18 mouse cellular contexts compared by ENCODE assay signal in genomic region chr2:169311821-169312220, GRCm38 (mm10).
A peak's percentile ranks its signal among the peaks of the same experiment; 100 is the strongest.
DNase-seq lines count a peak whose midpoint lies in the region; ATAC-seq and TF ChIP-seq lines count a peak whose summit lies in the region.
"Had no signal": no experiment of that assay in that cellular context is flagged by ENCODE, and none has a peak within 500 bp of the region (broad histone marks: within the 10 kb centered on the region; RNA-seq: fewer than 3 reads in every experiment).

No protein-coding gene starts in this region.

- H3K36me3 ChIP-seq in heart, embryonic 11.5 days (ENCODE audit: control insufficient read depth, insufficient read depth, low read length): no peaks in the 10 kb centered on the region
- H3K36me3 ChIP-seq in midbrain, embryonic 14.5 days (ENCODE audit: control insufficient read depth, insufficient read depth, low read length): no peaks in the 10 kb centered on the region
- H3K36me3 ChIP-seq in midbrain, embryonic 10.5 days: no peaks in the 10 kb centered on the region
- H3K36me3 ChIP-seq in heart, postnatal 0 days (replicated peaks; ENCODE audit: control insufficient read depth, insufficient read depth, low read length): no peaks in the 10 kb centered on the region
- H3K36me3 ChIP-seq in intestine, embryonic 15.5 days: no peaks in the 10 kb centered on the region
- H3K36me3 ChIP-seq: G1E; kidney, embryonic 15.5 days; liver, embryonic 13.5 days had no signal

- H3K27me3 ChIP-seq in heart, embryonic 11.5 days (ENCODE audit: control insufficient read depth, insufficient read depth, low read length): no peaks in the 10 kb centered on the region
- H3K27me3 ChIP-seq in midbrain, embryonic 14.5 days (ENCODE audit: control insufficient read depth, insufficient read depth, low read length): no peaks in the 10 kb centered on the region
- H3K27me3 ChIP-seq in midbrain, embryonic 10.5 days (ENCODE audit: low read depth, poor library complexity, severe bottlenecking): no peaks in the 10 kb centered on the region
- H3K27me3 ChIP-seq in heart, postnatal 0 days (ENCODE audit: control insufficient read depth, insufficient read depth, low read length): no peaks in the 10 kb centered on the region
- H3K27me3 ChIP-seq in intestine, embryonic 15.5 days (replicated peaks): no peaks in the 10 kb centered on the region
- H3K27me3 ChIP-seq: kidney, embryonic 15.5 days; liver, embryonic 13.5 days had no signal

- TF ChIP-seq EP300 in heart, postnatal 0 days (IDR thresholded peaks at IDR 0.05; ENCODE audit: low read depth): no peak

- H3K27ac ChIP-seq in heart, embryonic 11.5 days (ENCODE audit: low read depth, low read length): no peak overlapping the region
- H3K27ac ChIP-seq in midbrain, embryonic 14.5 days (replicated peaks; ENCODE audit: low read depth, low read length): peak overlapping the region; percentile 46
- H3K27ac ChIP-seq in midbrain, embryonic 10.5 days (replicated peaks): no peak overlapping the region
- peak overlapping the region; percentile 53; the same call in 1 of the 2 replicates for H3K27ac ChIP-seq in heart, postnatal 0 days (ENCODE audit: low read depth)
- H3K27ac ChIP-seq in intestine, embryonic 15.5 days: no peak overlapping the region
- H3K27ac ChIP-seq: kidney, embryonic 15.5 days; layer of hippocampus, adult 2 months; left cerebral cortex, adult 2 months; liver, embryonic 13.5 days had no signal

- no peak for TF ChIP-seq CTCF in heart, postnatal 0 days (IDR thresholded peaks at IDR 0.05; ENCODE audit: low read depth)

- no peaks in the 10 kb centered on the region for H3K9me3 ChIP-seq in heart, embryonic 11.5 days (replicated peaks; ENCODE audit: control insufficient read depth, low read length)
- no peaks in the 10 kb centered on the region for H3K9me3 ChIP-seq in midbrain, embryonic 14.5 days (ENCODE audit: control insufficient read depth, low read length)
- no peaks in the 10 kb centered on the region for H3K9me3 ChIP-seq in midbrain, embryonic 10.5 days (replicated peaks)
- H3K9me3 ChIP-seq in heart, postnatal 0 days (replicated peaks; ENCODE audit: control insufficient read depth, low read length): no peaks in the 10 kb centered on the region
- H3K9me3 ChIP-seq in intestine, embryonic 15.5 days: no peaks in the 10 kb centered on the region
- H3K9me3 ChIP-seq: kidney, embryonic 15.5 days; liver, embryonic 13.5 days had no signal

- intact Hi-C loops in heart, postnatal 14 days (cut with DNase I): no loop called here

- no peak for ATAC-seq in heart, embryonic 11.5 days (replicated peaks; ENCODE audit: insufficient number of reproducible peaks, low FRiP score, low TSS enrichment)
- no peak for ATAC-seq in midbrain, embryonic 14.5 days (ENCODE audit: low FRiP score, low TSS enrichment)
- no peak for ATAC-seq in heart, postnatal 0 days (ENCODE audit: insufficient read depth, low read depth)
- no peak for ATAC-seq in intestine, embryonic 15.5 days
- ATAC-seq: inflammation-experienced regulatory T-cells, adult 6 months had no signal

- peaks cover 11% of the 10 kb centered on the region; the same call in 1 of the 2 replicates for H3K4me1 ChIP-seq in heart, embryonic 11.5 days (ENCODE audit: control insufficient read depth, insufficient read depth, low read length)
- H3K4me1 ChIP-seq in midbrain, embryonic 14.5 days (ENCODE audit: control insufficient read depth, insufficient read depth, low read length): peaks cover 14% of the 10 kb centered on the region; the same call in 1 of the 2 replicates
- H3K4me1 ChIP-seq in midbrain, embryonic 10.5 days: peaks cover 16% of the 10 kb centered on the region
- H3K4me1 ChIP-seq in heart, postnatal 0 days (ENCODE audit: control insufficient read depth, insufficient read depth): 0 out of 2 replicates have a peak, but pooled peaks cover 4% of the 10 kb centered on the region
- H3K4me1 ChIP-seq in intestine, embryonic 15.5 days (replicated peaks): no peaks in the 10 kb centered on the region
- H3K4me1 ChIP-seq: kidney, embryonic 15.5 days; liver, embryonic 13.5 days had no signal

- H3K9ac ChIP-seq in heart, embryonic 11.5 days (ENCODE audit: low read depth, low read length): no peak overlapping the region
- no peak overlapping the region for H3K9ac ChIP-seq in midbrain, embryonic 14.5 days (replicated peaks; ENCODE audit: low read length)
- no peak overlapping the region for H3K9ac ChIP-seq in heart, postnatal 0 days (replicated peaks; ENCODE audit: low read depth, low read length)
- no peak overlapping the region for H3K9ac ChIP-seq in intestine, embryonic 15.5 days
- H3K9ac ChIP-seq: kidney, embryonic 15.5 days; liver, embryonic 13.5 days had no signal

- H3K4me3 ChIP-seq in heart, embryonic 11.5 days (ENCODE audit: low read depth, low read length): no peak overlapping the region
- H3K4me3 ChIP-seq in midbrain, embryonic 14.5 days (replicated peaks; ENCODE audit: low read depth, low read length): no peak overlapping the region
- H3K4me3 ChIP-seq in midbrain, embryonic 10.5 days: no peak overlapping the region
- H3K4me3 ChIP-seq in heart, postnatal 0 days (ENCODE audit: low read depth, low read length): peak overlapping the region; percentile 18; the same call in 1 of the 2 replicates
- no peak overlapping the region for H3K4me3 ChIP-seq in intestine, embryonic 15.5 days (replicated peaks)
- H3K4me3 ChIP-seq: kidney, embryonic 15.5 days; layer of hippocampus, adult 2 months; left cerebral cortex, adult 2 months; liver, embryonic 13.5 days had no signal

- no peak for DNase-seq in heart, postnatal 14 days
- peak; percentile 56 for DNase-seq in midbrain, embryonic 14.5 days
- DNase-seq in midbrain, embryonic 10.5 days (ENCODE audit: low spot score): no peak
- DNase-seq in heart, postnatal 0 days (ENCODE audit: low spot score): no peak
- no peak for DNase-seq in layer of hippocampus, adult 11-12 months (ENCODE audit: low spot score)
- DNase-seq: adrenal gland, postnatal 10 days; cerebellum, adult 2 months; gastrocnemius, postnatal 25 days; liver, embryonic 13.5 days; right cerebral cortex, postnatal 4 days; thymus, adult 18-20 months had no signal

- 31% methylated on average over 12 of the region's 12 CpGs for WGBS in heart, embryonic 11.5 days (ENCODE audit: insufficient replicate concordance)
- WGBS in midbrain, embryonic 14.5 days: 30% methylated on average over 12 of the region's 12 CpGs
- WGBS in midbrain, embryonic 10.5 days: 52% methylated on average over 12 of the region's 12 CpGs
- 26% methylated on average over 12 of the region's 12 CpGs for WGBS in heart, postnatal 0 days
- 69% methylated on average over 12 of the region's 12 CpGs for WGBS in intestine, embryonic 15.5 days

- peak overlapping the region; percentile 31 for H3K4me2 ChIP-seq in heart, embryonic 11.5 days
- H3K4me2 ChIP-seq in midbrain, embryonic 14.5 days (ENCODE audit: low read length): no peak overlapping the region; the same call in 1 of the 2 replicates
- H3K4me2 ChIP-seq in heart, postnatal 0 days (ENCODE audit: low read depth, low read length): peak overlapping the region; percentile 36
- H3K4me2 ChIP-seq in intestine, embryonic 15.5 days (replicated peaks): no peak overlapping the region
- H3K4me2 ChIP-seq: kidney, embryonic 15.5 days; liver, embryonic 13.5 days had no signal

Comparison
In these comparisons a context has a peak if more than half of its experiments do, and no peak if none do; other contexts are left out.
1. H3K27ac ChIP-seq: peak in midbrain, embryonic 14.5 days (single experiment) and heart, postnatal 0 days (single experiment); none in heart, embryonic 11.5 days (single experiment), midbrain, embryonic 10.5 days (single experiment) and intestine, embryonic 15.5 days (single experiment).
2. H3K4me2 ChIP-seq: peak in heart, embryonic 11.5 days (single experiment) and heart, postnatal 0 days (single experiment); none in midbrain, embryonic 14.5 days (single experiment) and intestine, embryonic 15.5 days (single experiment).